Comparison of ENCODE assay signal across 9 mouse cellular contexts in genomic region chr10:39172540-39172931, GRCm38 (mm10). TPM values are rescaled to one million over a fixed set of nuclear protein-coding genes. Genes with fewer than 3 reads are reported as not detected.
DNase-seq lines count a peak whose midpoint lies in the region; ATAC-seq and TF ChIP-seq lines count a peak whose summit lies in the region.
"Had no signal": no experiment of that assay in that cellular context is flagged by ENCODE, and none has a peak within 500 bp of the region (broad histone marks: within the 10 kb centered on the region; RNA-seq: fewer than 3 reads in every experiment).

No protein-coding gene starts in this region.

- no peak for DNase-seq in lung, adult 18-20 months
- DNase-seq in kidney, postnatal 0 days (ENCODE audit: low spot score): peak; percentile 25
- DNase-seq in layer of hippocampus, postnatal 25 days (ENCODE audit: extremely low spot score in 1 of 2, low spot score in 1 of 2): no peak
- no peak for DNase-seq in thymus, postnatal 14 days

- H3K4me2 ChIP-seq in lung, embryonic 15.5 days: peak overlapping the region; percentile 93
- peak overlapping the region; percentile 74 for H3K4me2 ChIP-seq in heart, embryonic 14.5 days (ENCODE audit: low read length)
- peak overlapping the region; percentile 66 for H3K4me2 ChIP-seq in kidney, postnatal 0 days (ENCODE audit: low read length)
- H3K4me2 ChIP-seq in stomach, embryonic 14.5 days (replicated peaks; ENCODE audit: low read depth, low read length): peak overlapping the region; percentile 76; the same call in 1 of the 2 replicates

- H3K4me1 ChIP-seq in lung, embryonic 15.5 days: peaks cover 39% of the 10 kb centered on the region
- H3K4me1 ChIP-seq in heart, embryonic 14.5 days (ENCODE audit: control insufficient read depth in 2 of 2, insufficient read depth in 2 of 2, low read length in 2 of 2): peaks cover 8% of the 10 kb centered on the region in 2 experiments; a peak in 3 of 4 replicates
- H3K4me1 ChIP-seq in kidney, postnatal 0 days (replicated peaks; ENCODE audit: insufficient read depth, low read length): no peaks in the 10 kb centered on the region; the same call in 1 of the 2 replicates
- peaks cover 19% of the 10 kb centered on the region for H3K4me1 ChIP-seq in stomach, embryonic 14.5 days (ENCODE audit: control insufficient read depth, insufficient read depth, low read length)

- no peaks in the 10 kb centered on the region for H3K9me3 ChIP-seq in lung, embryonic 15.5 days
- H3K9me3 ChIP-seq in heart, embryonic 14.5 days (ENCODE audit: control insufficient read depth, low read length): no peaks in the 10 kb centered on the region
- H3K9me3 ChIP-seq in kidney, postnatal 0 days (replicated peaks; ENCODE audit: low read length): no peaks in the 10 kb centered on the region
- no peaks in the 10 kb centered on the region for H3K9me3 ChIP-seq in stomach, embryonic 14.5 days (ENCODE audit: control insufficient read depth, low read depth, low read length)
- H3K9me3 ChIP-seq: limb, embryonic 12.5 days had no signal

- no peaks in the 10 kb centered on the region for H3K36me3 ChIP-seq in lung, embryonic 15.5 days
- no peaks in the 10 kb centered on the region for H3K36me3 ChIP-seq in heart, embryonic 14.5 days (ENCODE audit: control insufficient read depth, insufficient read depth, low read length)
- H3K36me3 ChIP-seq in kidney, postnatal 0 days (ENCODE audit: insufficient read depth, low read length): no peaks in the 10 kb centered on the region
- H3K36me3 ChIP-seq in stomach, embryonic 14.5 days (ENCODE audit: control insufficient read depth, insufficient read depth, low read length): no peaks in the 10 kb centered on the region
- H3K36me3 ChIP-seq: limb, embryonic 12.5 days had no signal

- peak overlapping the region; percentile 51 for H3K4me3 ChIP-seq in lung, embryonic 15.5 days
- H3K4me3 ChIP-seq in heart, embryonic 14.5 days (ENCODE audit: control insufficient read depth in 1 of 2, insufficient read depth in 1 of 2, low read depth in 1 of 2, low read length in 2 of 2): peak overlapping the region in 1 of 2 experiments; percentile 7; a peak in 1 of 4 replicates
- H3K4me3 ChIP-seq in kidney, postnatal 0 days (replicated peaks; ENCODE audit: low read depth, low read length): no peak overlapping the region
- H3K4me3 ChIP-seq in stomach, embryonic 14.5 days (ENCODE audit: low read depth, low read length): no peak overlapping the region

- peak overlapping the region; percentile 93 for H3K27ac ChIP-seq in lung, embryonic 15.5 days
- peak overlapping the region; percentile 33 to 66; a peak in 3 of 4 replicates for H3K27ac ChIP-seq in heart, embryonic 14.5 days (replicated peaks in 1 of 2; ENCODE audit: control insufficient read depth in 1 of 2, insufficient read depth in 1 of 2, low read depth in 2 of 2, low read length in 2 of 2)
- H3K27ac ChIP-seq in kidney, postnatal 0 days: peak overlapping the region; percentile 66
- peak overlapping the region; percentile 73 for H3K27ac ChIP-seq in stomach, embryonic 14.5 days (ENCODE audit: low read length)

- H3K9ac ChIP-seq in lung, embryonic 15.5 days: no peak overlapping the region
- H3K9ac ChIP-seq in heart, embryonic 14.5 days (ENCODE audit: low read length): no peak overlapping the region
- no peak overlapping the region for H3K9ac ChIP-seq in kidney, postnatal 0 days (ENCODE audit: low read depth, low read length)
- H3K9ac ChIP-seq in stomach, embryonic 14.5 days (replicated peaks; ENCODE audit: low read depth, low read length): no peak overlapping the region
- H3K9ac ChIP-seq: limb, embryonic 12.5 days had no signal

- no peak for ATAC-seq in lung, embryonic 15.5 days (ENCODE audit: borderline replicate concordance, extremely low read depth, low FRiP score, low TSS enrichment)
- ATAC-seq in heart, embryonic 14.5 days (ENCODE audit: insufficient number of reproducible peaks, insufficient read depth, low FRiP score, low read depth): no peak
- ATAC-seq in kidney, postnatal 0 days (replicated peaks; ENCODE audit: low FRiP score, low read depth): no peak
- no peak for ATAC-seq in stomach, embryonic 14.5 days (ENCODE audit: insufficient number of reproducible peaks, insufficient read depth, low FRiP score, low read depth)

- WGBS in lung, embryonic 15.5 days: 62% methylated on average over 6 of the region's 6 CpGs
- 65% methylated on average over 6 of the region's 6 CpGs for WGBS in heart, embryonic 14.5 days
- WGBS in kidney, postnatal 0 days: 69% methylated on average over 6 of the region's 6 CpGs
- 77% methylated on average over 6 of the region's 6 CpGs for WGBS in stomach, embryonic 14.5 days

- no peaks in the 10 kb centered on the region for H3K27me3 ChIP-seq in lung, embryonic 15.5 days
- no peaks in the 10 kb centered on the region; the same call in 1 of the 2 replicates for H3K27me3 ChIP-seq in heart, embryonic 14.5 days (ENCODE audit: control insufficient read depth, insufficient read depth, low read length)
- H3K27me3 ChIP-seq in kidney, postnatal 0 days (ENCODE audit: insufficient read depth, low read length): no peaks in the 10 kb centered on the region
- no peaks in the 10 kb centered on the region for H3K27me3 ChIP-seq in stomach, embryonic 14.5 days (ENCODE audit: control insufficient read depth, insufficient read depth, low read length)
- H3K27me3 ChIP-seq: limb, embryonic 12.5 days had no signal

- TF ChIP-seq CTCF in kidney, postnatal 0 days (IDR thresholded peaks at IDR 0.05; ENCODE audit: low read depth): no peak

RNA-seq across cellular contexts. Expression of gene Ccn6, which starts 8.9 kb away (rescaled TPM):
- polyA plus RNA-seq in lung, embryonic 15.5 days (2015; fragmentation: Nextera tagmentation; extraction: Ambion mirVana): 0.21 and 0.40 TPM in 2 replicates
- polyA plus RNA-seq in heart, embryonic 14.5 days (2014; fragmentation: Nextera tagmentation; extraction: Ambion mirVana): 0.24 and 0.34 TPM in 2 replicates
- 0.16 and 0.20 TPM in 2 replicates for polyA plus RNA-seq in kidney, postnatal 0 days (2015; fragmentation: Nextera tagmentation; extraction: Ambion mirVana)
- polyA plus RNA-seq in stomach, embryonic 14.5 days (2014; fragmentation: Nextera tagmentation; extraction: Ambion mirVana): 0.46 and 0.74 TPM in 2 replicates
- total RNA-seq in layer of hippocampus, postnatal 25 days (2021): under 1 TPM in 1 of 2 experiments, not detected in 1; 0.37 TPM
- total RNA-seq: gastrocnemius, adult 18-20 months had no signal

RNA-seq across cellular contexts. Expression of gene Tube1, which starts 38.8 kb away (rescaled TPM):
- 18.8 and 20.2 TPM in 2 replicates for polyA plus RNA-seq in lung, embryonic 15.5 days (2015; fragmentation: Nextera tagmentation; extraction: Ambion mirVana)
- 7.3 and 8.7 TPM in 2 replicates for polyA plus RNA-seq in heart, embryonic 14.5 days (2014; fragmentation: Nextera tagmentation; extraction: Ambion mirVana)
- 6.1 and 8.3 TPM in 2 replicates for polyA plus RNA-seq in kidney, postnatal 0 days (2015; fragmentation: Nextera tagmentation; extraction: Ambion mirVana)
- polyA plus RNA-seq in stomach, embryonic 14.5 days (2014; fragmentation: Nextera tagmentation; extraction: Ambion mirVana): 22.3 and 25.9 TPM in 2 replicates
- total RNA-seq in layer of hippocampus, postnatal 25 days (2021): 1 to 10 TPM; 2.1 to 2.2 TPM

RNA-seq across cellular contexts. Expression of gene Fam229b, which starts 38.8 kb away (rescaled TPM):
- 10.4 and 12.0 TPM in 2 replicates for polyA plus RNA-seq in lung, embryonic 15.5 days (2015; fragmentation: Nextera tagmentation; extraction: Ambion mirVana)
- polyA plus RNA-seq in heart, embryonic 14.5 days (2014; fragmentation: Nextera tagmentation; extraction: Ambion mirVana): 9.6 and 13.0 TPM in 2 replicates
- 16.2 and 20.8 TPM in 2 replicates for polyA plus RNA-seq in kidney, postnatal 0 days (2015; fragmentation: Nextera tagmentation; extraction: Ambion mirVana)
- 11.5 and 13.8 TPM in 2 replicates for polyA plus RNA-seq in stomach, embryonic 14.5 days (2014; fragmentation: Nextera tagmentation; extraction: Ambion mirVana)
- total RNA-seq in layer of hippocampus, postnatal 25 days (2021): 10 to 100 TPM; 11.6 to 13.5 TPM
